Mouse (Mus musculus) thymus, postnatal 4 days (tissue): ENCODE measurements around the gene Zfyve21.
A peak's percentile ranks its signal among the peaks of the same experiment; 100 is the strongest.

Experiments
- DNase-seq: peaks from one replicate; pipeline ENCODE4 v3.0.0; 2021

Gene Zfyve21

GRCm38 (mm10) chr12:111800459-111801183 is 13.3 kb upstream of the Zfyve21 start:
- no peak for DNase-seq

- DNase-seq: no peak
Measured at GRCm38 (mm10) chr12:111803538-111803937, 10.4 kb upstream of the Zfyve21 start.

DNA sequence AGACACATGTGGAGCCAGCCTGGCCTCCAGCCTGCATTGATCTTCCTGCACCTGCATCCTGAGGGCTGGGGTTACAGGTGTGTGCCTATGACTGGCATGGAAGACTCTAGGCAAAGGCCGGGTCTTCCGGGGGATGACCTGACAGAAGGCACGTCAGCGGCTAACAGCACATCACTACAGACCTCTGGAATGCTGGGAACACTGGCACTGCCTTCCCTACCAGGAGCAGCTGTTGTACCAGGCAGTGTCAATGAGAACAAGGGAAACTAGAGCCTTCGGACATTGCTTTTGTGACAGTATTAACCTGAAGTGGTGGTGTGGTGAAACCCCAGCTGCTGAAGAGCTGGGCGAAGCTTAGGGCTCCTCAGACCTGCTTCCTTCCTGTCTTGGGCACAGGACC is 5.2 kb upstream of the Zfyve21 start:
- no peak for DNase-seq

GRCm38 (mm10) chr12:111809762-111810161 is 4.2 kb upstream of the Zfyve21 start:
- peak; percentile 82 for DNase-seq

GRCm38 (mm10) chr12:111812075-111812474 is 1.9 kb upstream of the Zfyve21 start:
- no peak for DNase-seq

GRCm38 (mm10) chr12:111812611-111813010 is 1.4 kb upstream of the Zfyve21 start:
- DNase-seq: no peak

- DNase-seq: no peak
Measured at GRCm38 (mm10) chr12:111813111-111813765, 732 bp upstream of the Zfyve21 start.

DNA sequence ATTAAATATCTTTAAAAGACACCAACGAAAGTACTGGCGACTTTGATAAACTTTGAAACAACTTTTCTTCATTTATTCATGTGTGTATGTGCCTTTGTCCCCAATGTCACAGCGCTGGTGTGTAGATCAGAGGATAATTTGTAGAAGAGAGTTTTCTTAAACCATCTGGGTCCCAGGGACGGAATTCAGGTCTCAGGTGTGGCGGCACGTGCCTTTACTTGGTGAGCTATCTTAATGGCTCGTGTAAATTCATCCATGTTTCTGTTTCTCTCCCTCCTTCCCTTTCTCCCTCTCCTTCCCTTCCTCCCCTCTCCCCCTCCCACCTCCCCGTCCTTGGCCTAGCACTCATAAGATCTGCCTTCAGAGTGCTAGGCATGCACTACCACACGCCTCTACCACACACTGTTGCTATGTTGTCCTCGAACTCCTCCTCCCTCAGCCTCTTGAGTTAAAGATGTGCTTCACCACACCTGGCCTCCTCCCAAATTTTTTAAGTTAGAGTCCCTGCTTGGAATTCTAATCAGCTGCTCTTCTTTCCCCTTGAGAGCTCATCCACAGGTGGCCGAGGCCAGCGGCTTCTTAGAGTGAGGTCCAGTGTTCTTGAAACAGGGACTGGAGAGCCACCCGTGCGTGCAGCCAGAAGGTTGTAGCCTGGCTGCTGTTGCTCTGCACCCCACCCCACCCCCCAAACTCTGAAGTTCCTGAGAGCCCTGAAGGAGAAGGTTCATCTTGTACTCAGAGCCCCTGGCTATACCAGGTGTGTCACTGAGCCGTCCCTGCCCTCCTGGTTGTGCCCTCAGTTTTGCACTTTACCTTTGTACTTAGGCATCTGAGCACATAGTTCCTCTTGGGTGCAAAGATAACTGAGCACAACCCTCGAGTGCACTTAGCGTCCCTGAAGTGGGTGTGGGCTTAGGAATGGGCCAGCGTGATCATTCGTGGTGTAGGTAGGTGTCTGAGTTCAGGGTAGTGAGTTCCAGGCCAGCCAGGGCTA is 1.1 kb downstream of the Zfyve21 start:
- DNase-seq: no peak

DNA sequence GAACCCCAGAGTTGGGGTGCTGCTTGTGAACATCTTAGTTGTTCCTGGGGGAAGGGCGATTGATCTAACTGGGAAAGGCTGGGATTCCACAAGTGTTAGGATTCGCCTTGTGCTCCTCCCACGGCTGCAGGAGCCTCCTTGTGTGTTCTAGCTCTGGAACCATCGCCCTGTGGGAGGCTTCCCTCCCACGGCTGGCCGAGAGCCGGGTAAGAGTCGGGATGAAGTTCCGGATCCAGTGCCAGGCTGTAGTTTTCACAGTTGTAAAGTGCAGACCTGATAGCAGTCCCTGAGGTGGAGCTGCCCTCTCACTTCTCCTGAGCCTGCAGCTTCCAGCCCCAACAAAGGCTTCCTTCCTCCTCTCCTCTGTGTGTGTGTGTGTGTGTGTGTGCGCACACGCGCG is 2.6 kb downstream of the Zfyve21 start:
- peak; percentile 36 for DNase-seq

GRCm38 (mm10) chr12:111816967-111817366 is 3.0 kb downstream of the Zfyve21 start:
- no peak for DNase-seq

DNA sequence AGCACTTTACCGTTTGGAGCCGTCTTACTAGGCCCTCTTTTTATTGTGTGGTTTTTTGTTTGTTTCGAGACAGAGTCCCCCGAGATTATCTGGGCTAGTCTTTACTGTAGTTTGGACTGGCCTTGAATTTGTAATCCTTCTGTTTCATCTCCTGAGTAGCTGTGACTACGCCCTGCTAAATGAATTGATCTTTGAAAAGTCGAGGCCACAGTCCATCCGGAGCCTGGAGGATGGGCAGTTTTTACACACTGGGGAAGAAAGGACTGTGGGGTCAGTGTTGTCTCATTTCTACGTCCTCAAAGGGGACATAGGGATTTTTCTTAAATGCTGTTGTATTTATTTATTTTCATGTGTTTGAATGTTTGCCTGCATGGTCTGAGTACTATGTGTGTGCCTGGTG is 4.0 kb downstream of the Zfyve21 start:
- DNase-seq: no peak

DNA sequence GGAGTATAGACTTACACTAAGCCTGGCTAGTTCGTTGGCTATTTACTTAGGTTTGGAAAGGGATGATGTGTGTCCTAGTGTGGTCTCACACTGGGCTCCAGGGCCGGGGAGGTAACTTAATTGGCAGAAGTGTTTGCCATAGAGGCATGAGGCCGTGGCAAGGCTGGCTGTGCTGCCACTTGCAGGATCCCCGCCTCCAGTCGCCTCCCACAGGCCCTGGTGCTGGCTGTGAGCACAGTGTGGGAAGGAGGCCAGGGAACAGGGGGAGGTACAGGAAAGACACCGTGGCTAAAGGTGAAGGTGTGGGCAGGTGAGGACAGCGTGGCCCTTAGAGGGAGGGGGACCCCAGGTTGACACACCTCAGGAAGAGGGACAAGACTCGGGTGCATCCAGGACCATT is 6.0 kb downstream of the Zfyve21 start:
- no peak for DNase-seq

GRCm38 (mm10) chr12:111820708-111821107 is 6.7 kb downstream of the Zfyve21 start:
- no peak for DNase-seq

GRCm38 (mm10) chr12:111821931-111822330 is 8.0 kb downstream of the Zfyve21 start:
- DNase-seq: no peak

DNA sequence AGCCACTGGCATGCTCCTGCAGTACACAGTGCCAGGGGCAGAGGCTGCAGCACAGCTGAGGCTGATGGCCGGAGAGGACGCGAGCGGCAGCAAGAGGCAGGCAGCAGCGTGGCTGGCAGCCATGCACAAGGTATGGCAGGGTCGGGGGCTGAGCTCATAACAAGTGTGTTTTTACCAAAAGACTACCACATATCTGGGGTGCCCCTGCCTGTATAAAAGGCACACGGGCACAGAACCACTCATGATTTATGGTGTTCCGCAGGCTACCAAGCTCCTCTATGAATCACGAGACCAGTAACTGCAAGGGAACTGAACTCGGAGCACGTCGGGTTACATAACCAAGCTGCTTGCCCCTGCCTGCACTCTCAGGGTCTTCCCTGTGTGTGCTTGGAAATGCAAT is 13.6 kb downstream of the Zfyve21 start:
- no peak for DNase-seq

GRCm38 (mm10) chr12:111829447-111829846 is 15.5 kb downstream of the Zfyve21 start:
- no peak for DNase-seq

- no peak for DNase-seq
Measured at GRCm38 (mm10) chr12:111829954-111830353, 16.0 kb downstream of the Zfyve21 start.

GRCm38 (mm10) chr12:111830375-111830774 is 16.4 kb downstream of the Zfyve21 start:
- DNase-seq: no peak

DNA sequence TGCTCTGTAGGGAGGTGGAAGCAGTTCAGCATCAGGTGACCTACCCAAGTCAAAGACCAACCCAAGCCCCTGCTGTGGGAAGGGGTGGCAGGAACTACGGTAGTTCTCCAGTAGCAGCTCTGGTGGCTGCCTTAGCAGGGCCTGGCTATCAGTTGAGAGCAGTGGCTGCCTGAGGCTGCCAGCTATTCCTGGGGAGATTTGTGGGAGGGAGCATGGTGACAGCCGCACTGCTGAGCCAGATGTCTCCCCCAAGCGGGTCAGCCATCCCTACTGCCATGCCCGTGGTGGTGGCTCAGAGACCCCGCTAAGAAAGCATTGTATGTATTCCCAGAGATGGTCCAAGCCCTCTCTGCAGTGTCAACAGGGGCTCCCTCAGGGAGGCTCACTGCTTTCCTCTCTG is 18.7 kb downstream of the Zfyve21 start:
- DNase-seq: no peak

- DNase-seq: no peak
Measured at GRCm38 (mm10) chr12:111833457-111833856, 19.5 kb downstream of the Zfyve21 start.

DNA sequence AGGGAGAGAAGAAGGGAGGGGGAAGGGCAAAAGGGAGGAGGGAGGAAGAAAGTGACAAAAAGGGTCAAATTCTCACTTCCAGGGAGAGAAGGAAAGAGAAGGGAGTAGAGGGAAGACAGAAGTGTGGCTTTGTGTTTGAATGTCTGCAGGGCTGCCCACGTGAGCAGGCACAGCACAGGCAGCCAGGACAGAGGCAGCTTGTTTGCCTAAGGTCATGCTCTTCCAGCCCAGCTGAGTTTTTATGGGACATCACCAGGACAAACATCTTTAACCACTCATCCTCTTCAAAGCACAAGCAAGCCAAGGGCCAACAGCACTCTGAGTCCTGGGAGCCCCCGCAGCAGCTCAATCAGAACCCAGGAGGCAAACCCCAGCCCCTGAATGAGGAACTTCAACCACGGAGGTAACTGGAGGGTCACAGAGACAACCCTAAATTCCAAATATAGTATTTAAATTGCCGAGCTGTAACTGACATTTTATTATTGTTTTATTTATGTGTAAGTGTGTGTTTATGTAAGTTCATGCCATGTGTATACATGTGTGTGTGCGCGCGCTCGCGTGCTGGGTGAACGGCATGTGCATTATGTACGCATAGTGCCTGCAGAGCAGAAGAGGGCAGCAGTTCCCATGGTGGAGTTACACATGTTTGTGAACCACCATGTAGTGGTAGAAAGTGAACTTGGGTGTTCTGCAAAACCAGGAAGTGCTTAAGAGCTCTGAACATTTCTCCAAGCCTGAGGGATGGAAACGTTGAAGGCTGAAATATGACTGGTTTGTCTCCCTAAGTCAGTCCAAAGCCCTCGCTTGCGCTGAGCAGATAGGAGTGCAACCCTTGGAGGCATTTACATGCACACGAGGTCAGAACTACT is 28.8 kb downstream of the Zfyve21 start:
- DNase-seq: no peak

- no peak for DNase-seq
Measured at GRCm38 (mm10) chr12:111843470-111843869, 29.5 kb downstream of the Zfyve21 start.
